Mouse (Mus musculus): ENCODE results near the gene P4ha2. TPM values are rescaled to one million over a fixed set of nuclear protein-coding genes. Genes with fewer than 3 reads are reported as not detected.
A peak's percentile ranks its signal among the peaks of the same experiment; 100 is the strongest.

The P4ha2 gene
- total RNA-seq (2021) = 10 to 100 TPM; 15.8 to 17.0 TPM

GRCm38 (mm10) chr11:54100045-54100691 lies at the start of gene P4ha2:
TSS of gene P4ha2 (plus strand) at chr11:54100095.
- DNase-seq (ENCODE audit: extremely low spot score in 1 of 2, low spot score in 2 of 2) = no peak
- intact Hi-C loops (cut with DNase I) = no loop called here

GRCm38 (mm10) chr11:54050205-54050604 lies 49.7 kb upstream of the P4ha2 start:
- DNase-seq (ENCODE audit: extremely low spot score in 1 of 2, low spot score in 2 of 2) = no peak
- intact Hi-C loops (cut with DNase I) = no loop called here

- no peak for DNase-seq (ENCODE audit: extremely low spot score in 1 of 2, low spot score in 2 of 2)
- intact Hi-C loops (cut with DNase I) = no loop called here
These were observed 48.7 kb upstream of the P4ha2 start for GRCm38 (mm10) chr11:54051161-54051560.

GRCm38 (mm10) chr11:54052128-54052527 lies 47.8 kb upstream of the P4ha2 start:
- intact Hi-C loops (cut with DNase I) = no loop called here
- DNase-seq (ENCODE audit: extremely low spot score in 1 of 2, low spot score in 2 of 2) = peak in 1 of 2 experiments; percentile 8

GRCm38 (mm10) chr11:54053090-54053489 lies 46.8 kb upstream of the P4ha2 start:
- intact Hi-C loops (cut with DNase I) = no loop called here
- DNase-seq (ENCODE audit: extremely low spot score in 1 of 2, low spot score in 2 of 2) = peak in 1 of 2 experiments; percentile 14

- intact Hi-C loops (cut with DNase I) = loop anchor here (1.0 kb wide), 1 partner anchor 52 kb away; no protein-coding TSS in a partner anchor
- DNase-seq (ENCODE audit: extremely low spot score in 1 of 2, low spot score in 2 of 2) = peak in 1 of 2 experiments; percentile 69
These were observed 45.6 kb upstream of the P4ha2 start for GRCm38 (mm10) chr11:54054257-54054656.

- intact Hi-C loops (cut with DNase I) = loop anchor here (5.0 kb wide), 1 partner anchor 124 kb away; no protein-coding TSS in a partner anchor
- peak; percentile 48 to 59 for DNase-seq (ENCODE audit: extremely low spot score in 1 of 2, low spot score in 2 of 2)
These were observed 43.8 kb upstream of the P4ha2 start for GRCm38 (mm10) chr11:54056132-54056531.

GRCm38 (mm10) chr11:54057428-54057827 lies 42.5 kb upstream of the P4ha2 start:
- intact Hi-C loops (cut with DNase I) = loop anchor here (5.0 kb wide), 1 partner anchor 125 kb away; no protein-coding TSS in a partner anchor
- DNase-seq (ENCODE audit: extremely low spot score in 1 of 2, low spot score in 2 of 2) = no peak

GRCm38 (mm10) chr11:54058056-54058617 lies 41.8 kb upstream of the P4ha2 start:
- intact Hi-C loops (cut with DNase I) = loop anchor here (5.0 kb wide), 1 partner anchor 126 kb away; no protein-coding TSS in a partner anchor
- no peak for DNase-seq (ENCODE audit: extremely low spot score in 1 of 2, low spot score in 2 of 2)

- DNase-seq (ENCODE audit: extremely low spot score in 1 of 2, low spot score in 2 of 2) = peak in 1 of 2 experiments; percentile 61
- intact Hi-C loops (cut with DNase I) = loop anchor here (5.0 kb wide), 1 partner anchor 126 kb away; no protein-coding TSS in a partner anchor
These were observed 41.3 kb upstream of the P4ha2 start for GRCm38 (mm10) chr11:54058643-54059042.

GRCm38 (mm10) chr11:54059526-54059925 lies 40.4 kb upstream of the P4ha2 start:
- no peak for DNase-seq (ENCODE audit: extremely low spot score in 1 of 2, low spot score in 2 of 2)
- intact Hi-C loops (cut with DNase I) = loop anchor here (5.0 kb wide), 1 partner anchor 127 kb away; no protein-coding TSS in a partner anchor

- intact Hi-C loops (cut with DNase I) = no loop called here
- no peak for DNase-seq (ENCODE audit: extremely low spot score in 1 of 2, low spot score in 2 of 2)
These were observed 39.6 kb upstream of the P4ha2 start for GRCm38 (mm10) chr11:54060316-54060715.

- peak in 1 of 2 experiments; percentile 40 for DNase-seq (ENCODE audit: extremely low spot score in 1 of 2, low spot score in 2 of 2)
- intact Hi-C loops (cut with DNase I) = no loop called here
These were observed 37.7 kb upstream of the P4ha2 start for GRCm38 (mm10) chr11:54062086-54062752.

- DNase-seq (ENCODE audit: extremely low spot score in 1 of 2, low spot score in 2 of 2) = no peak
- intact Hi-C loops (cut with DNase I) = no loop called here
These were observed 37.0 kb upstream of the P4ha2 start for GRCm38 (mm10) chr11:54062753-54063471.

- DNase-seq (ENCODE audit: extremely low spot score in 1 of 2, low spot score in 2 of 2) = peak in 1 of 2 experiments; percentile 14
- intact Hi-C loops (cut with DNase I) = no loop called here
These were observed 36.5 kb upstream of the P4ha2 start for GRCm38 (mm10) chr11:54063472-54063775.

- intact Hi-C loops (cut with DNase I) = no loop called here
- DNase-seq (ENCODE audit: extremely low spot score in 1 of 2, low spot score in 2 of 2) = peak in 1 of 2 experiments; percentile 10
These were observed 35.4 kb upstream of the P4ha2 start for GRCm38 (mm10) chr11:54064412-54064978.

- intact Hi-C loops (cut with DNase I) = no loop called here
- peak in 1 of 2 experiments; percentile 4 for DNase-seq (ENCODE audit: extremely low spot score in 1 of 2, low spot score in 2 of 2)
These were observed 34.6 kb upstream of the P4ha2 start for GRCm38 (mm10) chr11:54065106-54065914.

- no peak for DNase-seq (ENCODE audit: extremely low spot score in 1 of 2, low spot score in 2 of 2)
- intact Hi-C loops (cut with DNase I) = no loop called here
These were observed 34.0 kb upstream of the P4ha2 start for GRCm38 (mm10) chr11:54065915-54066178.

Data from left cerebral cortex, postnatal 10 days (tissue).